Mouse (Mus musculus): ENCODE data around the gene Klrg1. TPM values are rescaled to one million over a fixed set of nuclear protein-coding genes. Genes with fewer than 3 reads are reported as not detected.
A peak's percentile ranks its signal among the peaks of the same experiment; 100 is the strongest.

The Klrg1 gene
- polyA plus RNA-seq, 1 experiment from 2014 or later = 0.43 TPM

- H3K9ac ChIP-seq = no peak overlapping the region
- no peak overlapping the region for H3K4me3 ChIP-seq
- H3K27me3 ChIP-seq = no peaks in the 10 kb centered on the region
- H3K4me1 ChIP-seq = 0 out of 2 replicates have a peak, but pooled peaks cover 4% of the 10 kb centered on the region
- 68% methylated on average over 2 of the region's 2 CpGs for WGBS
- H3K27ac ChIP-seq = no peak overlapping the region
- no peak overlapping the region for H3K4me2 ChIP-seq
- H3K36me3 ChIP-seq (ENCODE audit: poor library complexity, severe bottlenecking) = no peaks in the 10 kb centered on the region
- H3K9me3 ChIP-seq (replicated peaks) = no peaks in the 10 kb centered on the region
- no peak for ATAC-seq
Measured at GRCm38 (mm10) chr6:122291264-122291663, 8.6 kb upstream of the Klrg1 start.

DNA sequence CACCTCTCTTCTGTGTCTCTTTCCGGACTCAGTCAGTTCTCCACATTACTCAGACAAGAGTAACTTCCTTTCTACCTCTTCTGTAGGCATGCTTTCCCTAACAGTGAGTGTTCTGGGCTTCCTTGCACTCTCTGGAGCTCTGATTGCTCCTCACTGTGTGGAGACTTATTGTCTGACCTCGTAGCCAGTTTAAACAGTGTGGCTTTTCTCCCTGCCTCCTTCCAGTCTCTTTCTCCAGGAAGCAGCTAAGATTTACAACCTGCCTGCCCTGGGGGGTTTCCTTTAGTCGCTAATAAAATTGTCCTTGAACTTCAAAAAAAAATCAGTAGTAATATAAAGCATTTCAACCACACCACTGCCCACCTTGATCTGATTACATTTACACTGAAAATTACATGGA lies 7.6 kb upstream of the Klrg1 start:
- Histone ChIP-seq H3K4me2 (no peak overlapping the region), H3K36me3 (ENCODE audit: poor library complexity, severe bottlenecking) (no peaks in the 10 kb centered on the region), H3K9ac (no peak overlapping the region), H3K4me1 (0 out of 2 replicates have a peak, but pooled peaks cover 4% of the 10 kb centered on the region), H3K9me3 (replicated peaks) (no peaks in the 10 kb centered on the region), H3K4me3 (no peak overlapping the region), H3K27ac (no peak overlapping the region), H3K27me3 (no peaks in the 10 kb centered on the region)
- WGBS = 69% methylated on average over 3 of the region's 3 CpGs
- no peak for ATAC-seq

GRCm38 (mm10) chr6:122289313-122289712 lies 6.6 kb upstream of the Klrg1 start:
- Histone ChIP-seq H3K9ac (no peak overlapping the region), H3K9me3 (replicated peaks) (no peaks in the 10 kb centered on the region), H3K36me3 (ENCODE audit: poor library complexity, severe bottlenecking) (no peaks in the 10 kb centered on the region), H3K27me3 (no peaks in the 10 kb centered on the region), H3K27ac (no peak overlapping the region), H3K4me1 (0 out of 2 replicates have a peak, but pooled peaks cover 4% of the 10 kb centered on the region), H3K4me3 (no peak overlapping the region), H3K4me2 (no peak overlapping the region)
- WGBS = 60% methylated on average over 1 of the region's 1 CpGs
- ATAC-seq = no peak

DNA sequence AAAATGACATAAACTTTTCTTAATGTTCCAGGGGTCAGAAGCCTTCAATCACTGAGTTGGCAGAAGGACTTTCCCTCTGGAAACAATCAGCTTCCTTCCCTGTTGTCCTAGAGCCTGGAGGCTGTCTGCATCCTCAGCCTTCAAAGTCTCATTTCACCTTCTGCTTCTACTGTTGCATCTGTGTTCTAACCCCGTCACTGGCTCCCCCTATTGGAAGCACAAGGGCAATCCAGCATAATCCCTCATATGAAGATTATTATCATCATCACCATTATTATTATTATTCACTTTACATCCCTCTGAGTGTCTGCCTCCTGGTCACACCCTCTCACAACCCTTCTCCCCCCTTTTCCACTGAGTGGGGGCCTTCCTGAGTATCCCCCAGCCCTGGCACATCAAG lies 5.6 kb upstream of the Klrg1 start:
- Histone ChIP-seq H3K36me3 (ENCODE audit: poor library complexity, severe bottlenecking) (no peaks in the 10 kb centered on the region), H3K27ac (no peak overlapping the region), H3K4me2 (no peak overlapping the region), H3K27me3 (no peaks in the 10 kb centered on the region), H3K9me3 (replicated peaks) (no peaks in the 10 kb centered on the region), H3K9ac (no peak overlapping the region), H3K4me1 (0 out of 2 replicates have a peak, but pooled peaks cover 4% of the 10 kb centered on the region), H3K4me3 (no peak overlapping the region)
- ATAC-seq = no peak
- 38% methylated on average over 1 of the region's 1 CpGs for WGBS

DNA sequence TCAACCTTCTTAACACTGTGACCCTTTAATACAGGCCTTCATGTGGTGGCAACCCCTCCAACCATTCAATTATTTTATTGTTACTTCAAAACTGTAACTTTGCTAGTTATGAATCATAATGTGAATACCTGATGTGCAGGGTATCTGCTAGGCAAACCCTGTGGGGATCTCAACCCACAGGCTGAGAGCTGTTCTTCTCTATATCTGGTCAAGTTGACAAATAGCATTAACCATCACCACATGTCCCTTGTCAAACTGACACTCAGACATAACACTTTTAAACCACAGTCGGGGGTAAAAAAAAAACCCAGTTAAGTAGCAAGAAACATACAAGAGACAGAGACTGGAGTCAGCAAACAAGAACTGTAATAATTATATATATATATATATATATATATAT lies 2.1 kb upstream of the Klrg1 start:
- H3K9me3 ChIP-seq (replicated peaks) = no peaks in the 10 kb centered on the region
- H3K27ac ChIP-seq = no peak overlapping the region
- WGBS = 95% methylated on average over 1 of the region's 1 CpGs
- no peaks in the 10 kb centered on the region for H3K36me3 ChIP-seq (ENCODE audit: poor library complexity, severe bottlenecking)
- no peaks in the 10 kb centered on the region for H3K4me1 ChIP-seq
- H3K9ac ChIP-seq = no peak overlapping the region
- no peak overlapping the region for H3K4me3 ChIP-seq
- H3K27me3 ChIP-seq = no peaks in the 10 kb centered on the region
- ATAC-seq = no peak
- no peak overlapping the region for H3K4me2 ChIP-seq

DNA sequence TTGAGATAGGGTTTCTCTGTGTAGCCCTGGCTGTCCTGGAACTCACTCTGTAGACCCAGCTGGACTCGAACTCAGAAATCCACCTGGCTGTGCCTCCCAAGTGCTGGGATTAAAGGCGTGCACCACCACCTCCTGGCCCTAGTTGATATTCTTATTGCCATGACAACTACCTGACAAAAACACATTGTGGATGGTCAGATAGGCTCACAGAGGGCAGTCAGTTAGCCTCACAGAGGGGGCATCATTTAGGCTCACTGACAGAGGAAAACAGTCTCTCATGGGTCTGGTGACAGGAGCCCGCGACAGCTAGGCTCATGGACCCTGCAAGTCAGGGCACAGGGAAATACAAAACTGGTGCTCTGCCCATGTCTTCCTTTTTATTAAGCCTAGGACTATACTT lies 1.6 kb upstream of the Klrg1 start:
- no peak overlapping the region for H3K4me3 ChIP-seq
- no peaks in the 10 kb centered on the region for H3K4me1 ChIP-seq
- no peak overlapping the region for H3K4me2 ChIP-seq
- no peak for ATAC-seq
- H3K27me3 ChIP-seq = no peaks in the 10 kb centered on the region
- H3K36me3 ChIP-seq (ENCODE audit: poor library complexity, severe bottlenecking) = no peaks in the 10 kb centered on the region
- H3K27ac ChIP-seq = no peak overlapping the region
- WGBS = 76% methylated on average over 4 of the region's 4 CpGs
- H3K9ac ChIP-seq = no peak overlapping the region
- no peaks in the 10 kb centered on the region for H3K9me3 ChIP-seq (replicated peaks)

- Histone ChIP-seq H3K27me3 (no peaks in the 10 kb centered on the region), H3K4me3 (no peak overlapping the region), H3K4me2 (no peak overlapping the region), H3K9ac (no peak overlapping the region), H3K27ac (no peak overlapping the region), H3K9me3 (replicated peaks) (no peaks in the 10 kb centered on the region), H3K36me3 (ENCODE audit: poor library complexity, severe bottlenecking) (no peaks in the 10 kb centered on the region), H3K4me1 (no peaks in the 10 kb centered on the region)
- 95% methylated on average over 2 of the region's 2 CpGs for WGBS
- ATAC-seq = no peak
Measured at GRCm38 (mm10) chr6:122283429-122283828, 747 bp upstream of the Klrg1 start.

DNA sequence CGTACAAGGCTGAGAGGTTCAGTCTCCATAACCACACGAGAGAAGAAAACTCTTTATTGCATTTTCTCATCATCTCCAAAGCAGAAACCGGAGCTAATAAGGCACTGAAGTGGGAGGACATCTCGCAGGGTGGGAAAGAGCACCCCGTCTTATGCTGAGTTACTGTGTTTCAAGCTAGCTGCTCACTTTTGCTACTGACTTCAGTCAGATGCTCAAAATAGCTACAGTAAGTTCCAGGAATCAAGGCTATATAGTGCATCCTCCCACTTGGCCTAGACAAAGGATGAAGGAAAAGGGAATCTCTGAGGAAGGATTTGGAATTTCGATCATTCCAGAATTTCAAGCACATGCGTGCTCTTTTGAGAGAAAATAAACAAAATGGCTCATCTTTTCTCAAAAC lies 6.1 kb downstream of the Klrg1 start:
- no peaks in the 10 kb centered on the region for H3K4me1 ChIP-seq
- no peaks in the 10 kb centered on the region for H3K36me3 ChIP-seq (ENCODE audit: poor library complexity, severe bottlenecking)
- no peak overlapping the region for H3K9ac ChIP-seq
- H3K27ac ChIP-seq = no peak overlapping the region
- H3K4me3 ChIP-seq = no peak overlapping the region
- H3K4me2 ChIP-seq = no peak overlapping the region
- H3K27me3 ChIP-seq = no peaks in the 10 kb centered on the region
- no peak for ATAC-seq
- WGBS = 90% methylated on average over 7 of the region's 7 CpGs
- no peaks in the 10 kb centered on the region for H3K9me3 ChIP-seq (replicated peaks)

DNA sequence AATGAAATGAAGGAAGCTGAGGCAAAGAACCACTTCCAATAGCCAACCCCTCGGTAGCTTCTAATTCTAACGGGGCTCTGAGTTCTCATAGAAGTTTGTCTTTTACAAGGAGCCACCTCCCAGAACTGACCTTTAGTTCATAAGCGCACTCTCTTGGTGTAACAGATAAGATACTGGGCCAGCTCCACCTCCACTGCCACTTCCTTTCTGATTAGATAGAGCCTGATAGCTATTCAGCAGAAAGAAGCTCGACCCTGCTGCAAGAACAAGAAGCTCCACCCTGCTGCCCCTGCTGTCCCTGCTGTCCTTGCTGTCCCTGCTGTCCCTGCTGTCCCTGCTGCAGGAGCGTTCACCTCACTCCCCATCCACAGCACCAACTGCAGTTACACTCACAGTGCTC lies 8.1 kb downstream of the Klrg1 start:
- no peaks in the 10 kb centered on the region for H3K9me3 ChIP-seq (replicated peaks)
- H3K4me3 ChIP-seq = no peak overlapping the region
- no peaks in the 10 kb centered on the region for H3K27me3 ChIP-seq
- no peaks in the 10 kb centered on the region for H3K4me1 ChIP-seq
- no peaks in the 10 kb centered on the region for H3K36me3 ChIP-seq (ENCODE audit: poor library complexity, severe bottlenecking)
- H3K9ac ChIP-seq = no peak overlapping the region
- no peak overlapping the region for H3K27ac ChIP-seq
- WGBS = 72% methylated on average over 5 of the region's 5 CpGs
- no peak for ATAC-seq
- H3K4me2 ChIP-seq = no peak overlapping the region

DNA sequence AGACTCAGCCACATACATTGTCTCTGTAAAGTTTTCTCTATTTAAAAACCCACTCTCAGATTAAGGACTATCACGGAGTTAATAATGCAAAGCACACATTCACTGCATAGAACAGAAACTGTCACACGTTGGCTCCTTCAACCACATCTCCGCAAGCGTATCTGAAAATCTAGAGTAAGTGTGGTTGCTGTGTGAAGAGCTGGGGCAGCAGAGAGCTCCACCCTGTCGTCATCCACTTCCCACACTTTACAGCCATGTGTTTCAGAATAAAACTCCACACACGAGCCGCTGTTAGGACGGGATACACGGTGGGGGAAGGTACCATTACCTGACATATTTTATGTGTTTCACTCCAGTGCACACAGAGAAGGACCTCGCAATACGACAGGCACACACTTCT lies 12.5 kb downstream of the Klrg1 start:
- Histone ChIP-seq H3K27me3 (no peaks in the 10 kb centered on the region), H3K4me2 (no peak overlapping the region), H3K4me3 (no peak overlapping the region), H3K36me3 (ENCODE audit: poor library complexity, severe bottlenecking) (no peaks in the 10 kb centered on the region), H3K4me1 (peaks cover 8% of the 10 kb centered on the region; the same call in 1 of the 2 replicates), H3K9me3 (replicated peaks) (no peaks in the 10 kb centered on the region), H3K27ac (no peak overlapping the region), H3K9ac (no peak overlapping the region)
- ATAC-seq = no peak
- 88% methylated on average over 11 of the region's 11 CpGs for WGBS

- 86% methylated on average over 4 of the region's 4 CpGs for WGBS
- no peaks in the 10 kb centered on the region for H3K9me3 ChIP-seq (replicated peaks)
- no peaks in the 10 kb centered on the region for H3K27me3 ChIP-seq
- no peak overlapping the region for H3K9ac ChIP-seq
- H3K4me2 ChIP-seq = no peak overlapping the region
- ATAC-seq = no peak
- peaks cover 8% of the 10 kb centered on the region; the same call in 1 of the 2 replicates for H3K4me1 ChIP-seq
- H3K4me3 ChIP-seq = no peak overlapping the region
- no peaks in the 10 kb centered on the region for H3K36me3 ChIP-seq (ENCODE audit: poor library complexity, severe bottlenecking)
- no peak overlapping the region for H3K27ac ChIP-seq
Measured at GRCm38 (mm10) chr6:122269170-122269569, 13.5 kb downstream of the Klrg1 start.

- ATAC-seq = peak; percentile 83
- H3K27ac ChIP-seq = no peak overlapping the region
Measured at GRCm38 (mm10) chr6:122268561-122268960, 14.1 kb downstream of the Klrg1 start.

DNA sequence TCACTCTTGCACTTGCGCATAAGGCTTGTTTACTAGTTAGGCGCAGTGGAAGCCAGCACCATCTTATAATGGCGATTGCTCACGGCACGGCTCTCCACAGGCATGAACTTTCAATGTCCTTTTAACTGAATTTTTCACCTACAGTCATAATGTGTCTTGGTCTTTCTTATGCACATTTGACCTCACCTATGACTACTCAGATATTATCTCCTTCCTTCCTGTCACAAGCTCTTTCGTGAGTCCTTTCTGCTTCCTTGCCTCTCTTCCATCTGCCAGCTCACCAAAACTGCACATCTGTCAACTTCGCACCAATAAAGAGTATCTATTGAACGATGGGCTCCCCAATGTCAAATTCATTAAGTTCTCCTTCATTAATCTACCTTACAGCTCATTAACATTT lies 20.1 kb downstream of the Klrg1 start:
- no peak overlapping the region for H3K4me2 ChIP-seq
- H3K4me3 ChIP-seq = no peak overlapping the region
- no peaks in the 10 kb centered on the region for H3K27me3 ChIP-seq
- WGBS = 92% methylated on average over 8 of the region's 8 CpGs
- H3K27ac ChIP-seq = no peak overlapping the region
- H3K36me3 ChIP-seq (ENCODE audit: poor library complexity, severe bottlenecking) = no peaks in the 10 kb centered on the region
- H3K9ac ChIP-seq = no peak overlapping the region
- no peaks in the 10 kb centered on the region for H3K9me3 ChIP-seq (replicated peaks)
- H3K4me1 ChIP-seq = no peaks in the 10 kb centered on the region
- ATAC-seq = no peak

More at GRCm38 (mm10) chr6:122268561-122268960, 14.1 kb downstream of the Klrg1 start:
- 43% methylated on average over 3 of the region's 3 CpGs for WGBS
- Histone ChIP-seq H3K9ac (no peak overlapping the region), H3K4me3 (no peak overlapping the region), H3K4me2 (no peak overlapping the region), H3K9me3 (replicated peaks) (no peaks in the 10 kb centered on the region), H3K36me3 (ENCODE audit: poor library complexity, severe bottlenecking) (no peaks in the 10 kb centered on the region), H3K27me3 (no peaks in the 10 kb centered on the region), H3K4me1 (peaks cover 8% of the 10 kb centered on the region; the same call in 1 of the 2 replicates)

Measured in forebrain, embryonic 13.5 days (tissue).